Mouse (Mus musculus): ENCODE data around the gene Pde6h. TPM values are rescaled to one million over a fixed set of nuclear protein-coding genes. Genes with fewer than 3 reads are reported as not detected.
"Not testable (repeated sequence)": the region's sequence is repeated elsewhere in the genome, so short reads cannot be mapped to it uniquely, and the experiment has no call there.

Gene Pde6h
- polyA plus RNA-seq, 1 experiment from 2014 or later = not detected

- no peak overlapping the region for H3K9ac ChIP-seq (replicated peaks)
- 73% methylated on average over 13 of the region's 13 CpGs for WGBS
- no peaks in the 10 kb centered on the region for H3K27me3 ChIP-seq
Observed at GRCm38 (mm10) chr6:136964609-136965510, 41.2 kb downstream of the Pde6h start.

DNA sequence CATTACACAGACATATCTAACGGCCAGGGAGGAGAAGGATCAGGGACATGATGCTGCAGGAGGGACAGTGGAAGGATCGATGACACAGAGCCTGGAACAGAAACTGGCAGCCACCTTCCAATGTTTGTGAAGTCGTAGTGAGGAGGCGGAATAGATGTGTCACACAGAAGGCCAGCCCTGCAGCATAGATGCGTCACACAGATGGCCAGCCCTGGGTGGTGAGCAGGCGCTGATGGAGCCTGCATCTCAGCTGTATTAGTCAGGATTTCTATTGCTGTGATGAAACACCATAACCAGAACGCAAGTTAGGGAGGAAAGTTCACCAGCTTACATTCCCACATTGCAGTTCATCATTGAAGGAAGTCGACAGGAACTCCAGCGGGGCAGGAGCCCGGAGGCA, 42.3 kb downstream of the Pde6h start:
- ATAC-seq (ENCODE audit: low FRiP score, low read depth) = no peak
- H3K9me3 ChIP-seq = no peaks in the 10 kb centered on the region
- 83% methylated on average over 10 of the region's 10 CpGs for WGBS
- H3K4me2 ChIP-seq (replicated peaks) = no peak overlapping the region
- no peak overlapping the region for H3K27ac ChIP-seq (replicated peaks)
- H3K27me3 ChIP-seq = no peaks in the 10 kb centered on the region
- H3K4me3 ChIP-seq = no peak overlapping the region
- H3K4me1 ChIP-seq = no peaks in the 10 kb centered on the region
- H3K36me3 ChIP-seq = no peaks in the 10 kb centered on the region
- no peak overlapping the region for H3K9ac ChIP-seq (replicated peaks)

More at GRCm38 (mm10) chr6:136964609-136965510, 41.2 kb downstream of the Pde6h start:
- H3K4me2 ChIP-seq (replicated peaks) = no peak overlapping the region
- H3K4me3 ChIP-seq = no peak overlapping the region
- no peaks in the 10 kb centered on the region for H3K4me1 ChIP-seq
- no peak overlapping the region for H3K27ac ChIP-seq (replicated peaks)
- no peaks in the 10 kb centered on the region for H3K9me3 ChIP-seq
- no peak for ATAC-seq (ENCODE audit: low FRiP score, low read depth)
- no peaks in the 10 kb centered on the region for H3K36me3 ChIP-seq

DNA sequence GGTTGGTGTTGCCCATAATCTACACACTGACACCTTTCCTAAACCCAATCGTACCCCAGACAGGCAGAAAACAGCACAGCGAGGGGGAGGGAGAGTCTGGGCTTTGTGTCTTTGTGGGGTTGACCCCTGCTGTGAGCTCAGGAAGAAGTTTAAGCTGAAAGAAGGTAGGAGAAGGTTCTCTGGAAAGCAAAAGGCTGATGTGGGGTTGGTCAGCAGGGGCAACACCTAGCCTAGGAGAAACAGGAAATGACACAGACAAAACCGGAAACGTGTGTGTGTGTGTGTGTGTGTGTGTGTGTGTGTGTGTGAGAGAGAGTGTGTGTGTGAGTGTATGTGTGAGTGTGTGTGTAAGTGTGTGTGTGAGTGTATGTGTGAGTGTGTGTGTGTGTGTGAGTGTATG, 43.8 kb downstream of the Pde6h start:
- no peaks in the 10 kb centered on the region for H3K36me3 ChIP-seq
- H3K9me3 ChIP-seq = no peaks in the 10 kb centered on the region
- WGBS = 65% methylated on average over 4 of the region's 4 CpGs
- H3K27ac ChIP-seq (replicated peaks) = no peak overlapping the region
- no peak overlapping the region for H3K4me3 ChIP-seq
- no peaks in the 10 kb centered on the region for H3K27me3 ChIP-seq
- H3K9ac ChIP-seq (replicated peaks) = no peak overlapping the region
- no peak overlapping the region for H3K4me2 ChIP-seq (replicated peaks)
- ATAC-seq (ENCODE audit: low FRiP score, low read depth) = no peak
- no peaks in the 10 kb centered on the region for H3K4me1 ChIP-seq

GRCm38 (mm10) chr6:136968877-136969276, 45.2 kb downstream of the Pde6h start:
- H3K27ac ChIP-seq (replicated peaks); H3K4me2 ChIP-seq (replicated peaks); ATAC-seq (ENCODE audit: low FRiP score, low read depth); H3K9ac ChIP-seq (replicated peaks); H3K4me1 ChIP-seq; H3K36me3 ChIP-seq; H3K27me3 ChIP-seq; H3K4me3 ChIP-seq; H3K9me3 ChIP-seq: not testable (repeated sequence)
- WGBS = 64% methylated on average over 4 of the region's 4 CpGs

GRCm38 (mm10) chr6:136979274-136980082, 55.8 kb downstream of the Pde6h start:
- Histone ChIP-seq H3K4me3 (no peak overlapping the region), H3K27me3 (no peaks in the 10 kb centered on the region), H3K4me2 (replicated peaks) (no peak overlapping the region), H3K36me3 (no peaks in the 10 kb centered on the region), H3K9ac (replicated peaks) (no peak overlapping the region), H3K9me3 (no peaks in the 10 kb centered on the region), H3K27ac (replicated peaks) (no peak overlapping the region), H3K4me1 (0 out of 2 replicates have a peak, but pooled peaks cover 4% of the 10 kb centered on the region)
- ATAC-seq (ENCODE audit: low FRiP score, low read depth) = no peak
- 89% methylated on average over 23 of the region's 23 CpGs for WGBS

DNA sequence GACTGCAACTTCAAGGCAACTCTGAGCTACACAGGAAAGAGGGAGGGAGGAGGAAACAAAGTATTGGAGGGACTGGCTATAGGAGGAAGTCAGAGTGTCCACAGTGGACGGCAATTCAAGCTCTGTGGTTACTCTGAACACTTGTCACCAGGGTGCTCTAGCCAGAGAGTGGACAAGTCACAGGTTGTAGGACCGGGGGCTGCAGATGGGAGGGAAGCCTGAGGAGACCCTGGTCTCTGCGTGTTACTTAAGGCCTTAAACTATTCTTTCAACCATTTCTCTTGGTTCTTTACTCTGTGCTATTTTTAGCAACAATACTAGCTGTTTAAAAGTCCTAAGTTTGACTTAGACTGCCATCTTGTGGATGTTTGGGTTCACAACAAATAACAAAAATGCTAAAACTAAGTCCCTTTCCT, 56.7 kb downstream of the Pde6h start:
- H3K4me3 ChIP-seq = no peak overlapping the region
- H3K9ac ChIP-seq (replicated peaks) = no peak overlapping the region
- H3K27ac ChIP-seq (replicated peaks) = no peak overlapping the region
- H3K4me2 ChIP-seq (replicated peaks) = no peak overlapping the region
- H3K36me3 ChIP-seq = no peaks in the 10 kb centered on the region
- ATAC-seq (ENCODE audit: low FRiP score, low read depth) = peak; percentile 56; the same call in 1 of the 2 replicates
- 0 out of 2 replicates have a peak, but pooled peaks cover 4% of the 10 kb centered on the region for H3K4me1 ChIP-seq
- no peaks in the 10 kb centered on the region for H3K9me3 ChIP-seq
- 30% methylated on average over 3 of the region's 3 CpGs for WGBS
- no peaks in the 10 kb centered on the region for H3K27me3 ChIP-seq

DNA sequence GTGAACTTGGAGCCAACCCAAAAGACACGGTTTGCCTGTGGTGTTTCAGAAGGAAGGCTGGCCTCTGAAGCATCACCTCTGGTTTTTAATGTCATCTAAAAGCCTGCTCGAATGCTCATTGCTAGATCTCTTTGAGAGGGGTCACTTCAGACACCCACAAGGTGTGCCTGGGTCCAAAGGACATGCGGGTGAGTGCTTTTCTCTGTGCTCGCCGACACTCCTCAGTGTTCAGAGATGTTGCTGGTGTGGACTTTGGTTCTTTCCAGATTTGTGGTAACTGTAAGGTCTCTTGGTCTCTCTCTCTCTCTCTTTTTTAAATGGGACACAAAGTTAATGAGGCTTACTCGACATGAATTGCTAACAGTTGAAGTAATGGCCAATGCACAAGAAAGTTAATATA, 58.9 kb downstream of the Pde6h start:
- H3K36me3 ChIP-seq = no peaks in the 10 kb centered on the region
- H3K27me3 ChIP-seq = no peaks in the 10 kb centered on the region
- no peak overlapping the region for H3K4me2 ChIP-seq (replicated peaks)
- no peak overlapping the region for H3K4me3 ChIP-seq
- no peak overlapping the region for H3K27ac ChIP-seq (replicated peaks)
- H3K9me3 ChIP-seq = no peaks in the 10 kb centered on the region
- ATAC-seq (ENCODE audit: low FRiP score, low read depth) = no peak
- H3K9ac ChIP-seq (replicated peaks) = no peak overlapping the region
- 89% methylated on average over 6 of the region's 6 CpGs for WGBS
- H3K4me1 ChIP-seq = 0 out of 2 replicates have a peak, but pooled peaks cover 4% of the 10 kb centered on the region

DNA sequence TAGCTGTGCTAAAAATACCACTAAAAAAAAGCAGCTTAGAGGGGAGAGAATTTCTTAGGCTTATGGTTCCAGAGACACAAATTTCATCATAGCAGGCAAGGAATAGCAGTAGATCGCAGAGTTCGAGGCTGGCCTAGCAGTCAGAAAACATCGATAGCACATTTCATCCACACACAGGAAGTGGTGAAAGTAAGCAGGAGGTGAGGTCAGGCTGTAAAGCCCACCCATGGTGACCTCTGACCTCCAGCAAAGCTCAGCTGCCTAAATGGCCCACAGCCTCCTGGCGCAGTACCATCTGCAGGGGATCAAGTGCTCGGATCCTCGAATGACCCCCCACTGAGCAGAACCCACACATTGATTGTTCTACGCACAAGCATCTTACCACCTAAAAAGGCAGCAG, 59.6 kb downstream of the Pde6h start:
- H3K4me1 ChIP-seq = 0 out of 2 replicates have a peak, but pooled peaks cover 4% of the 10 kb centered on the region
- H3K36me3 ChIP-seq = no peaks in the 10 kb centered on the region
- H3K9ac ChIP-seq (replicated peaks) = no peak overlapping the region
- 56% methylated on average over 7 of the region's 7 CpGs for WGBS
- H3K27me3 ChIP-seq = no peaks in the 10 kb centered on the region
- no peak overlapping the region for H3K4me3 ChIP-seq
- H3K27ac ChIP-seq (replicated peaks) = no peak overlapping the region
- H3K4me2 ChIP-seq (replicated peaks) = no peak overlapping the region
- no peaks in the 10 kb centered on the region for H3K9me3 ChIP-seq
- ATAC-seq (ENCODE audit: low FRiP score, low read depth) = no peak

- Histone ChIP-seq H3K36me3 (no peaks in the 10 kb centered on the region), H3K4me3 (no peak overlapping the region), H3K27me3 (no peaks in the 10 kb centered on the region), H3K9ac (replicated peaks) (no peak overlapping the region), H3K9me3 (no peaks in the 10 kb centered on the region), H3K4me1 (no peaks in the 10 kb centered on the region), H3K27ac (replicated peaks) (no peak overlapping the region), H3K4me2 (replicated peaks) (no peak overlapping the region)
- 82% methylated on average over 13 of the region's 13 CpGs for WGBS
- no peak for ATAC-seq (ENCODE audit: low FRiP score, low read depth)
Observed at GRCm38 (mm10) chr6:136986019-136986418, 62.4 kb downstream of the Pde6h start.

GRCm38 (mm10) chr6:136986718-136987117, 63.1 kb downstream of the Pde6h start:
- no peaks in the 10 kb centered on the region for H3K4me1 ChIP-seq
- H3K9ac ChIP-seq (replicated peaks) = no peak overlapping the region

DNA sequence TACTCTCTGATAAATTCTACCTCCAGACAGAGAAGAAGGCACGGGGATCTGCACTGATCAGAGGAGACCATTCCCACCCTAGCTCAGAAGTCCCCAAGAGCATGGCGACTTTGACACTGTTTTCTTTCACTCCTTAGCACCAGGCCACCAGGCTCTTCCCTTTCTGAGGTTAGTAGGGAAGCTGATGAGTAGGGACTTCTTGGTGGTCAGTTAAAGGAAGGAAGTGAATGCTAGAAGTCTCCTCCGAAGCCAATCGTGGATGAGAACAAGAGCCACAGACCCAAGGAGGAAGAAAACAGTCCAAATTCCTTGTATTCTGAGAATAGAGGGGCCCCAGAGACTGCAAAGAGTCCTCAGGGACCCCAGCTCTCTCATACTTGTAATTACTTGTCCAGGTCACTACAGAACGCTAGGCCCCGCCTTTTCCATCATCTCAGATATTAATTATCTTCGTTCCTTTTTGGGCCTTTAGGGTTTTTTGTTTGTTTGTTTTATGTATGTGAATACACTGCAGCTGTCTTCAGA, 65.0 kb downstream of the Pde6h start:
- 86% methylated on average over 7 of the region's 7 CpGs for WGBS
- ATAC-seq (ENCODE audit: low FRiP score, low read depth) = no peak

More at GRCm38 (mm10) chr6:136986718-136987117, 63.1 kb downstream of the Pde6h start:
- Histone ChIP-seq H3K36me3 (no peaks in the 10 kb centered on the region), H3K4me3 (no peak overlapping the region), H3K4me2 (replicated peaks) (no peak overlapping the region), H3K9me3 (no peaks in the 10 kb centered on the region), H3K27me3 (no peaks in the 10 kb centered on the region), H3K27ac (replicated peaks) (no peak overlapping the region)
- ATAC-seq (ENCODE audit: low FRiP score, low read depth) = no peak
- WGBS = 70% methylated on average over 11 of the region's 11 CpGs

More for the DNA sequence above, 65.0 kb downstream of the Pde6h start:
- H3K9ac ChIP-seq (replicated peaks) = no peak overlapping the region
- H3K9me3 ChIP-seq = no peaks in the 10 kb centered on the region
- H3K4me3 ChIP-seq = no peak overlapping the region
- no peaks in the 10 kb centered on the region for H3K4me1 ChIP-seq
- H3K36me3 ChIP-seq = no peaks in the 10 kb centered on the region
- H3K4me2 ChIP-seq (replicated peaks) = no peak overlapping the region
- no peak overlapping the region for H3K27ac ChIP-seq (replicated peaks)
- no peaks in the 10 kb centered on the region for H3K27me3 ChIP-seq

Measured in midbrain, embryonic 12.5 days (tissue).